Mouse (Mus musculus): ENCODE measurements at regions not wholly inside any gene's neighbourhood (a gene's known extent, or its start where the extent isn't known, plus 50 kb on each side); places are given as distances from the start of the nearest gene placed in this dataset.
A peak's percentile ranks its signal among the peaks of the same experiment; 100 is the strongest.

GRCm38 (mm10) chr3:128239813-128240421 lies 343.8 kb upstream of the Fam241a start:
- Histone ChIP-seq H3K36me3 (ENCODE audit: control insufficient read depth, insufficient read depth, low read length) (no peaks in the 10 kb centered on the region), H3K4me1 (ENCODE audit: control insufficient read depth, insufficient read depth, low read length) (no peaks in the 10 kb centered on the region), H3K4me2 (ENCODE audit: low read depth, severe bottlenecking) (no peak overlapping the region), H3K9ac (ENCODE audit: low read length) (no peak overlapping the region), H3K27ac (replicated peaks; ENCODE audit: low read depth, low read length) (no peak overlapping the region), H3K9me3 (ENCODE audit: control insufficient read depth, low read length) (no peaks in the 10 kb centered on the region), H3K4me3 (ENCODE audit: low read depth, low read length) (no peak overlapping the region), H3K27me3 (ENCODE audit: control insufficient read depth, insufficient read depth, low read length) (no peaks in the 10 kb centered on the region)
- DNase-seq (ENCODE audit: low spot score): no peak
- ATAC-seq (ENCODE audit: insufficient number of reproducible peaks, low FRiP score, low TSS enrichment, low read depth): no peak
- 35% methylated on average over 7 of the region's 7 CpGs for WGBS

- Histone ChIP-seq H3K27me3 (ENCODE audit: control insufficient read depth, insufficient read depth, low read length) (no peaks in the 10 kb centered on the region), H3K4me3 (ENCODE audit: low read depth, low read length) (no peak overlapping the region), H3K4me2 (ENCODE audit: low read depth, severe bottlenecking) (no peak overlapping the region), H3K4me1 (ENCODE audit: control insufficient read depth, insufficient read depth, low read length) (no peaks in the 10 kb centered on the region), H3K9ac (ENCODE audit: low read length) (no peak overlapping the region), H3K9me3 (ENCODE audit: control insufficient read depth, low read length) (no peaks in the 10 kb centered on the region), H3K36me3 (ENCODE audit: control insufficient read depth, insufficient read depth, low read length) (no peaks in the 10 kb centered on the region), H3K27ac (replicated peaks; ENCODE audit: low read depth, low read length) (no peak overlapping the region)
- no peak for DNase-seq (ENCODE audit: low spot score)
- WGBS: 80% methylated on average over 5 of the region's 5 CpGs
- ATAC-seq (ENCODE audit: insufficient number of reproducible peaks, low FRiP score, low TSS enrichment, low read depth): no peak
These were observed 334.3 kb upstream of the Fam241a start for GRCm38 (mm10) chr3:128230390-128230789.

- DNase-seq (ENCODE audit: low spot score) (no peak), ATAC-seq (ENCODE audit: insufficient number of reproducible peaks, low FRiP score, low TSS enrichment, low read depth) (no peak)
- Histone ChIP-seq H3K27me3 (ENCODE audit: control insufficient read depth, insufficient read depth, low read length) (no peaks in the 10 kb centered on the region), H3K4me1 (ENCODE audit: control insufficient read depth, insufficient read depth, low read length) (no peaks in the 10 kb centered on the region), H3K9me3 (ENCODE audit: control insufficient read depth, low read length) (no peaks in the 10 kb centered on the region), H3K27ac (replicated peaks; ENCODE audit: low read depth, low read length) (no peak overlapping the region), H3K36me3 (ENCODE audit: control insufficient read depth, insufficient read depth, low read length) (no peaks in the 10 kb centered on the region), H3K9ac (ENCODE audit: low read length) (no peak overlapping the region), H3K4me2 (ENCODE audit: low read depth, severe bottlenecking) (no peak overlapping the region), H3K4me3 (ENCODE audit: low read depth, low read length) (no peak overlapping the region)
- 57% methylated on average over 6 of the region's 6 CpGs for WGBS
These were observed 330.9 kb upstream of the Fam241a start for GRCm38 (mm10) chr3:128226930-128227585.

GRCm38 (mm10) chr3:128226503-128226902 lies 330.4 kb upstream of the Fam241a start:
- Histone ChIP-seq H3K4me2 (ENCODE audit: low read depth, severe bottlenecking) (no peak overlapping the region), H3K36me3 (ENCODE audit: control insufficient read depth, insufficient read depth, low read length) (no peaks in the 10 kb centered on the region), H3K4me3 (ENCODE audit: low read depth, low read length) (no peak overlapping the region), H3K9me3 (ENCODE audit: control insufficient read depth, low read length) (no peaks in the 10 kb centered on the region), H3K27me3 (ENCODE audit: control insufficient read depth, insufficient read depth, low read length) (no peaks in the 10 kb centered on the region), H3K9ac (ENCODE audit: low read length) (no peak overlapping the region), H3K27ac (replicated peaks; ENCODE audit: low read depth, low read length) (no peak overlapping the region), H3K4me1 (ENCODE audit: control insufficient read depth, insufficient read depth, low read length) (no peaks in the 10 kb centered on the region)
- 91% methylated on average over 6 of the region's 6 CpGs for WGBS
- no peak for ATAC-seq (ENCODE audit: insufficient number of reproducible peaks, low FRiP score, low TSS enrichment, low read depth)
- DNase-seq (ENCODE audit: low spot score): no peak

GRCm38 (mm10) chr3:128222344-128222743 lies 326.2 kb upstream of the Fam241a start:
- H3K4me1 ChIP-seq (ENCODE audit: control insufficient read depth, insufficient read depth, low read length): no peaks in the 10 kb centered on the region
- H3K4me2 ChIP-seq (ENCODE audit: low read depth, severe bottlenecking): no peak overlapping the region
- no peaks in the 10 kb centered on the region for H3K9me3 ChIP-seq (ENCODE audit: control insufficient read depth, low read length)
- H3K36me3 ChIP-seq (ENCODE audit: control insufficient read depth, insufficient read depth, low read length): no peaks in the 10 kb centered on the region
- H3K4me3 ChIP-seq (ENCODE audit: low read depth, low read length): no peak overlapping the region
- peak; percentile 36 for DNase-seq (ENCODE audit: low spot score)
- 57% methylated on average over 12 of the region's 12 CpGs for WGBS
- no peak overlapping the region for H3K9ac ChIP-seq (ENCODE audit: low read length)
- no peaks in the 10 kb centered on the region for H3K27me3 ChIP-seq (ENCODE audit: control insufficient read depth, insufficient read depth, low read length)
- no peak for ATAC-seq (ENCODE audit: insufficient number of reproducible peaks, low FRiP score, low TSS enrichment, low read depth)
- no peak overlapping the region for H3K27ac ChIP-seq (replicated peaks; ENCODE audit: low read depth, low read length)

GRCm38 (mm10) chr3:128221625-128222024 lies 325.5 kb upstream of the Fam241a start:
- no peak for DNase-seq (ENCODE audit: low spot score)
- no peaks in the 10 kb centered on the region for H3K27me3 ChIP-seq (ENCODE audit: control insufficient read depth, insufficient read depth, low read length)
- WGBS: 84% methylated on average over 2 of the region's 2 CpGs
- H3K4me1 ChIP-seq (ENCODE audit: control insufficient read depth, insufficient read depth, low read length): no peaks in the 10 kb centered on the region
- H3K4me2 ChIP-seq (ENCODE audit: low read depth, severe bottlenecking): no peak overlapping the region
- no peak overlapping the region for H3K27ac ChIP-seq (replicated peaks; ENCODE audit: low read depth, low read length)
- no peak overlapping the region for H3K9ac ChIP-seq (ENCODE audit: low read length)
- no peak overlapping the region for H3K4me3 ChIP-seq (ENCODE audit: low read depth, low read length)
- ATAC-seq (ENCODE audit: insufficient number of reproducible peaks, low FRiP score, low TSS enrichment, low read depth): no peak
- H3K9me3 ChIP-seq (ENCODE audit: control insufficient read depth, low read length): no peaks in the 10 kb centered on the region
- no peaks in the 10 kb centered on the region for H3K36me3 ChIP-seq (ENCODE audit: control insufficient read depth, insufficient read depth, low read length)

- H3K4me1 ChIP-seq (ENCODE audit: control insufficient read depth, insufficient read depth, low read length): no peaks in the 10 kb centered on the region
- no peak for DNase-seq (ENCODE audit: low spot score)
- H3K27me3 ChIP-seq (ENCODE audit: control insufficient read depth, insufficient read depth, low read length): no peaks in the 10 kb centered on the region
- no peak for ATAC-seq (ENCODE audit: insufficient number of reproducible peaks, low FRiP score, low TSS enrichment, low read depth)
- no peaks in the 10 kb centered on the region for H3K9me3 ChIP-seq (ENCODE audit: control insufficient read depth, low read length)
- H3K4me3 ChIP-seq (ENCODE audit: low read depth, low read length): no peak overlapping the region
- no peaks in the 10 kb centered on the region for H3K36me3 ChIP-seq (ENCODE audit: control insufficient read depth, insufficient read depth, low read length)
- no peak overlapping the region for H3K4me2 ChIP-seq (ENCODE audit: low read depth, severe bottlenecking)
- no peak overlapping the region for H3K9ac ChIP-seq (ENCODE audit: low read length)
- WGBS: 89% methylated on average over 8 of the region's 8 CpGs
- no peak overlapping the region for H3K27ac ChIP-seq (replicated peaks; ENCODE audit: low read depth, low read length)
These were observed 324.8 kb upstream of the Fam241a start for GRCm38 (mm10) chr3:128220776-128221550.

GRCm38 (mm10) chr3:128217765-128218415 lies 321.8 kb upstream of the Fam241a start:
- Histone ChIP-seq H3K4me2 (ENCODE audit: low read depth, severe bottlenecking) (no peak overlapping the region), H3K4me3 (ENCODE audit: low read depth, low read length) (no peak overlapping the region), H3K9me3 (ENCODE audit: control insufficient read depth, low read length) (no peaks in the 10 kb centered on the region), H3K36me3 (ENCODE audit: control insufficient read depth, insufficient read depth, low read length) (no peaks in the 10 kb centered on the region), H3K27me3 (ENCODE audit: control insufficient read depth, insufficient read depth, low read length) (no peaks in the 10 kb centered on the region), H3K27ac (replicated peaks; ENCODE audit: low read depth, low read length) (no peak overlapping the region), H3K4me1 (ENCODE audit: control insufficient read depth, insufficient read depth, low read length) (no peaks in the 10 kb centered on the region), H3K9ac (ENCODE audit: low read length) (no peak overlapping the region)
- ATAC-seq (ENCODE audit: insufficient number of reproducible peaks, low FRiP score, low TSS enrichment, low read depth) (no peak), DNase-seq (ENCODE audit: low spot score) (no peak)
- 84% methylated on average over 5 of the region's 5 CpGs for WGBS
